Mouse (Mus musculus): ENCODE measurements around the gene Nbas.

DNA sequence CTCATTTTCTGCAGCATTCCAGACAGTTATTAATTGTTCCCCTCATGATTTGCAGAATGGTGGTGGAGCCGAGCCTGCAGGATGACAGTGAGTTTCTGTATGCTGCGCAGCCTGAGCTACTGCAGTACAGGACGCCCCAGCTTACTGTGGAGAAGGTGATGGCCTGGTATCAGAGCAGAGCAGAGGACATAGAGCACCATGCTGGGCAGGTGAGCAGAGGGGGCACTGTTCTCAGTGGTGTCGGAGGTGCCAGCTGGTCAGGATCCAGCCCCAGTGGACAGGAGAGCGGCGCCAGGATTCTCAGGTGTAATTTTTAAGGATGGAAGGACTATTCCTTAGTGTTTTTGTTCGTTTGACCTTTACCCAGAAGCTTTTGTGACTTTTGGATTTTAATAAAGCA lies 87.8 kb downstream of the Nbas start:
- TF ChIP-seq CTCF (IDR thresholded peaks at IDR 0.05; ENCODE audit: low read depth) (no peak), EP300 (IDR thresholded peaks at IDR 0.05; ENCODE audit: low read depth) (no peak)

Measured in liver, postnatal 0 days (tissue).